Mouse (Mus musculus): ENCODE data around the gene Ids.
A peak's percentile ranks its signal among the peaks of the same experiment; 100 is the strongest.

- TF ChIP-seq CTCF (IDR thresholded peaks at IDR 0.05; ENCODE audit: extremely low read depth, insufficient read length, insufficient replicate concordance, low read depth, low read length) (peak; percentile 45; the same call in 1 of the 2 replicates), POLR2A (IDR thresholded peaks at IDR 0.05; ENCODE audit: low read depth, low read length) (no peak)
Measured at GRCm38 (mm10) chrX:70330202-70330843, 34.6 kb downstream of the Ids start.

Data from small intestine, adult 2 months (tissue).